Mouse (Mus musculus) small intestine, adult 2 months (tissue): Measurements from ENCODE around the gene Ube4a. TPM values are rescaled to one million over a fixed set of nuclear protein-coding genes. Genes with fewer than 3 reads are reported as not detected.
A peak's percentile ranks its signal among the peaks of the same experiment; 100 is the strongest.
"Not testable (repeated sequence)": the region's sequence is repeated elsewhere in the genome, so short reads cannot be mapped to it uniquely, and the experiment has no call there.

ENCODE experiments used
- H3K27ac ChIP-seq: fragments of 200-500 bp; 2 replicates; pipeline ENCODE4 v1.5.1; 2012; ENCODE audit warnings: low read depth, low read length, control low read depth, inconsistent platforms; ENCODE audit not compliant: insufficient read depth
- H3K27me3 ChIP-seq: fragments of 200-500 bp; 2 replicates; pipeline ENCODE4 v1.6.1; 2012; ENCODE audit warnings: mild to moderate bottlenecking, moderate library complexity, low read length, inconsistent platforms; ENCODE audit not compliant: control insufficient read depth, insufficient read depth
- H3K36me3 ChIP-seq: fragments of 200-500 bp; 2 replicates; pipeline ENCODE4 v1.6.1; 2012; ENCODE audit warnings: mild to moderate bottlenecking, low read length, control low read depth, inconsistent platforms; ENCODE audit not compliant: control insufficient read depth, insufficient read depth
- H3K4me1 ChIP-seq: fragments of 200-500 bp; 2 replicates; pipeline ENCODE4 v1.6.1; 2012; ENCODE audit warnings: low read length, inconsistent platforms, mixed read lengths; ENCODE audit not compliant: control insufficient read depth, insufficient read depth, insufficient read length
- H3K4me3 ChIP-seq: fragments of 200-500 bp; 2 replicates; pipeline ENCODE4 v1.5.1; 2012; ENCODE audit warnings: low read depth, mild to moderate bottlenecking, control low read depth, inconsistent platforms, low read length, moderate library complexity
- CTCF ChIP-seq: fragments of 200-500 bp; IDR thresholded peaks from 2 replicates; pipeline ENCODE4 v1.5.1; 2012; ENCODE audit warnings: low read depth, mild to moderate bottlenecking, control low read depth, inconsistent platforms, low read length, moderate library complexity, mixed read lengths; ENCODE audit not compliant: insufficient replicate concordance, insufficient read length; ENCODE audit errors: extremely low read depth
- POLR2A ChIP-seq: fragments of 200-500 bp; IDR thresholded peaks from 2 replicates; pipeline ENCODE4 v1.6.1; 2012; ENCODE audit warnings: low read depth, mild to moderate bottlenecking, control low read depth, inconsistent platforms, low read length, moderate library complexity
- WGBS: fragments of 180-500 bp; shearing (Covaris S2); methylation state at CpG from one replicate; pipeline ENCODE4 v1.1.7; 2018; 5-methylcytosine and 5-hydroxymethylcytosine counted together
- polyA plus RNA-seq: library from polyadenylated mRNA; depleted of rRNA; stranded (reverse); fragments of >200 nt; gene quantifications from 2 replicates; pipeline ENCODE4 v1.2.3, GENCODE M21; 2012

The Ube4a gene
- polyA plus RNA-seq, 1 experiment, result 7.1 TPM

GRCm38 (mm10) chr9:44981676-44982075, 16.3 kb upstream of the Ube4a start, which contains the start of gene Cd3d:
Cd3d (plus strand) TSS chr9:44981786.
- H3K4me3 ChIP-seq, result peak within 1 kb of the TSS; percentile 41; the same call in 1 of the 2 replicates
- WGBS, result 67% methylated on average over 4 of the region's 4 CpGs
- no peaks in the 10 kb centered on the region for H3K36me3 ChIP-seq
- peaks cover 6% of the 10 kb centered on the region; the same call in 1 of the 2 replicates for H3K27me3 ChIP-seq
- peak within 1 kb of the TSS; percentile 41 for H3K27ac ChIP-seq
- TF ChIP-seq CTCF, result no peak
- TF ChIP-seq POLR2A, result no peak
- H3K4me1 ChIP-seq, result 0 out of 2 replicates have a peak, but pooled peaks cover 2% of the 10 kb centered on the region

GRCm38 (mm10) chr9:44981104-44981503, 15.7 kb upstream of the Ube4a start:
- no peaks in the 10 kb centered on the region for H3K36me3 ChIP-seq
- TF ChIP-seq CTCF, result no peak
- no peak for TF ChIP-seq POLR2A
- peaks cover 6% of the 10 kb centered on the region; the same call in 1 of the 2 replicates for H3K27me3 ChIP-seq
- no peak overlapping the region for H3K4me3 ChIP-seq
- H3K27ac ChIP-seq, result no peak overlapping the region; the same call in 1 of the 2 replicates
- H3K4me1 ChIP-seq, result 0 out of 2 replicates have a peak, but pooled peaks cover 2% of the 10 kb centered on the region
- WGBS, result 78% methylated on average over 2 of the region's 2 CpGs

GRCm38 (mm10) chr9:44980242-44980641, 14.8 kb upstream of the Ube4a start, which contains the start of gene Cd3g:
Cd3g (minus strand) TSS chr9:44980431.
- 48% methylated on average over 3 of the region's 3 CpGs for WGBS
- Histone ChIP-seq H3K4me3 (peak within 1 kb of the TSS; percentile 40), H3K27me3 (peaks cover 6% of the 10 kb centered on the region; the same call in 1 of the 2 replicates), H3K36me3 (no peaks in the 10 kb centered on the region), H3K27ac (no peak within 1 kb of the TSS; the same call in 1 of the 2 replicates), H3K4me1 (no peaks in the 10 kb centered on the region)
- TF ChIP-seq POLR2A (peak; percentile 33; the same call in 1 of the 2 replicates), CTCF (no peak)

GRCm38 (mm10) chr9:44979806-44980205, 14.4 kb upstream of the Ube4a start:
- Histone ChIP-seq H3K36me3 (no peaks in the 10 kb centered on the region), H3K4me3 (peak overlapping the region; percentile 40), H3K27me3 (peaks cover 6% of the 10 kb centered on the region; the same call in 1 of the 2 replicates), H3K4me1 (no peaks in the 10 kb centered on the region), H3K27ac (no peak overlapping the region)
- TF ChIP-seq POLR2A, result no peak
- TF ChIP-seq CTCF, result no peak
- WGBS, result 78% methylated on average over 7 of the region's 7 CpGs

GRCm38 (mm10) chr9:44977813-44978212, 12.4 kb upstream of the Ube4a start:
- no peaks in the 10 kb centered on the region for H3K36me3 ChIP-seq
- peaks cover 6% of the 10 kb centered on the region; the same call in 1 of the 2 replicates for H3K27me3 ChIP-seq
- whole genome bisulfite sequencing, result 56% methylated on average over 6 of the region's 6 CpGs
- H3K4me3 ChIP-seq, result peak overlapping the region; percentile 24; the same call in 1 of the 2 replicates
- no peaks in the 10 kb centered on the region for H3K4me1 ChIP-seq
- H3K27ac ChIP-seq, result no peak overlapping the region
- TF ChIP-seq CTCF (no peak), POLR2A (no peak)

GRCm38 (mm10) chr9:44969450-44969849, 4.0 kb upstream of the Ube4a start:
- Histone ChIP-seq H3K4me1 (no peaks in the 10 kb centered on the region; the same call in 1 of the 2 replicates), H3K27me3 (no peaks in the 10 kb centered on the region), H3K4me3 (no peak overlapping the region), H3K36me3 (no peaks in the 10 kb centered on the region), H3K27ac (no peak overlapping the region)
- peak; percentile 62; the same call in 1 of the 2 replicates for TF ChIP-seq CTCF
- no peak for TF ChIP-seq POLR2A
- 42% methylated on average over 1 of the region's 1 CpGs for WGBS

GRCm38 (mm10) chr9:44967763-44968162, 2.4 kb upstream of the Ube4a start:
- whole genome bisulfite sequencing, result 74% methylated on average over 5 of the region's 5 CpGs
- H3K27ac ChIP-seq, H3K36me3 ChIP-seq, H3K4me3 ChIP-seq, H3K4me1 ChIP-seq, H3K27me3 ChIP-seq: not testable (repeated sequence)
